Mouse (Mus musculus) left cerebral cortex, postnatal 14 days (tissue): ENCODE measurements around the gene Pik3c2b. TPM values are rescaled to one million over a fixed set of nuclear protein-coding genes. Genes with fewer than 3 reads are reported as not detected.
A peak's percentile ranks its signal among the peaks of the same experiment; 100 is the strongest.

ENCODE experiments used
- DNase-seq, 2 experiments: peaks; one replicate each; pipeline ENCODE4 v3.0.0; 2021 to 2022; ENCODE audit warnings: low spot score in 2 of 2, mixed read lengths in 1 of 2
- intact Hi-C: fragments of 180-260 bp; cut with DNase I; formaldehyde crosslinking; loops from one replicate; pipeline ENCODE4 v1.15.1; 2025
- total RNA-seq, 2 experiments: library from RNA; stranded (reverse); gene quantifications; 2 replicates each; pipeline ENCODE4 v1.2.3; 2021

Pik3c2b gene
- total RNA-seq, 2 experiments from 2014 or later, result 17.2 to 18.8 TPM

GRCm38 (mm10) chr1:133125640-133126364 is 80.3 kb downstream of the Pik3c2b start:
- no peak for DNase-seq
- intact Hi-C loops, result no loop called here

GRCm38 (mm10) chr1:133126365-133126740 is 80.9 kb downstream of the Pik3c2b start:
- no peak for DNase-seq
- intact Hi-C loops, result no loop called here

GRCm38 (mm10) chr1:133127328-133127727 is 81.9 kb downstream of the Pik3c2b start:
- intact Hi-C loops, result no loop called here
- no peak for DNase-seq

GRCm38 (mm10) chr1:133129471-133130221 is 84.2 kb downstream of the Pik3c2b start:
- intact Hi-C loops, result loop anchor here (5.0 to 10.0 kb wide), 2 partner anchors 82 to 485 kb away; partner anchors contain the start of genes Pik3c2b and Snrpe
- DNase-seq, result no peak

- peak; percentile 99 for DNase-seq
- intact Hi-C loops, result loop anchor here (5.0 to 10.0 kb wide), 2 partner anchors 84 to 484 kb away; partner anchors contain the start of genes Pik3c2b and Snrpe
Observed at GRCm38 (mm10) chr1:133130638-133131560, 85.4 kb downstream of the Pik3c2b start, which contains the start of gene Ppp1r15b. TSS of gene Ppp1r15b (plus strand) at chr1:133131143.

- intact Hi-C loops, result loop anchor here (5.0 to 10.0 kb wide), 2 partner anchors 84 to 483 kb away; partner anchors contain the start of genes Pik3c2b and Snrpe
- no peak for DNase-seq
Observed at GRCm38 (mm10) chr1:133131561-133131905, 86.1 kb downstream of the Pik3c2b start.

GRCm38 (mm10) chr1:133131936-133132335 is 86.5 kb downstream of the Pik3c2b start:
- intact Hi-C loops, result loop anchor here (5.0 to 10.0 kb wide), 2 partner anchors 85 to 483 kb away; partner anchors contain the start of genes Pik3c2b and Snrpe
- DNase-seq, result no peak

GRCm38 (mm10) chr1:133132388-133133326 is 87.2 kb downstream of the Pik3c2b start:
- DNase-seq, result no peak
- intact Hi-C loops, result loop anchor here (5.0 to 10.0 kb wide), 2 partner anchors 85 to 482 kb away; partner anchors contain the start of genes Pik3c2b and Snrpe

GRCm38 (mm10) chr1:133133425-133133824 is 88.0 kb downstream of the Pik3c2b start:
- intact Hi-C loops, result loop anchor here (5.0 to 10.0 kb wide), 2 partner anchors 86 to 481 kb away; partner anchors contain the start of genes Pik3c2b and Snrpe
- DNase-seq, result no peak

- no peak for DNase-seq
- intact Hi-C loops, result loop anchor here (5.0 to 10.0 kb wide), 2 partner anchors 87 to 481 kb away; partner anchors contain the start of genes Pik3c2b and Snrpe
Observed at GRCm38 (mm10) chr1:133134071-133134470, 88.6 kb downstream of the Pik3c2b start.

- intact Hi-C loops, result loop anchor here (5.0 to 10.0 kb wide), 2 partner anchors 88 to 480 kb away; partner anchors contain the start of genes Pik3c2b and Snrpe
- no peak for DNase-seq
Observed at GRCm38 (mm10) chr1:133134881-133135280, 89.4 kb downstream of the Pik3c2b start.

GRCm38 (mm10) chr1:133135808-133136207 is 90.3 kb downstream of the Pik3c2b start:
- DNase-seq, result no peak
- intact Hi-C loops, result loop anchor here (10.0 kb wide), 1 partner anchor 479 kb away; the partner anchor contains the start of gene Snrpe

- intact Hi-C loops, result loop anchor here (10.0 kb wide), 1 partner anchor 476 kb away; the partner anchor contains the start of gene Snrpe
Observed at GRCm38 (mm10) chr1:133138401-133138800, 92.9 kb downstream of the Pik3c2b start.

GRCm38 (mm10) chr1:133146014-133147009 is 100.8 kb downstream of the Pik3c2b start:
- intact Hi-C loops, result no loop called here

More at GRCm38 (mm10) chr1:133138401-133138800, 92.9 kb downstream of the Pik3c2b start:
- no peak for DNase-seq

GRCm38 (mm10) chr1:133147324-133147723 is 101.9 kb downstream of the Pik3c2b start:
- intact Hi-C loops, result no loop called here
- no peak for DNase-seq

More at GRCm38 (mm10) chr1:133146014-133147009, 100.8 kb downstream of the Pik3c2b start:
- DNase-seq, result peak; percentile 56 to 57

GRCm38 (mm10) chr1:133148122-133148521 is 102.7 kb downstream of the Pik3c2b start:
- no peak for DNase-seq
- intact Hi-C loops, result no loop called here
